Mouse (Mus musculus) ovary, adult 18-20 months (tissue): ENCODE measurements around the gene Apbb2.
A peak's percentile ranks its signal among the peaks of the same experiment; 100 is the strongest.
"Not testable (repeated sequence)": the region's sequence is repeated elsewhere in the genome, so short reads cannot be mapped to it uniquely, and the experiment has no call there.

ENCODE experiments used
- DNase-seq: peaks from one replicate; pipeline ENCODE4 v3.0.0; 2022; ENCODE audit warnings: low spot score, mixed read lengths

The Apbb2 gene

GRCm38 (mm10) chr5:66296116-66296515 lies 322.5 kb downstream of the Apbb2 start:
- no peak for DNase-seq

DNA sequence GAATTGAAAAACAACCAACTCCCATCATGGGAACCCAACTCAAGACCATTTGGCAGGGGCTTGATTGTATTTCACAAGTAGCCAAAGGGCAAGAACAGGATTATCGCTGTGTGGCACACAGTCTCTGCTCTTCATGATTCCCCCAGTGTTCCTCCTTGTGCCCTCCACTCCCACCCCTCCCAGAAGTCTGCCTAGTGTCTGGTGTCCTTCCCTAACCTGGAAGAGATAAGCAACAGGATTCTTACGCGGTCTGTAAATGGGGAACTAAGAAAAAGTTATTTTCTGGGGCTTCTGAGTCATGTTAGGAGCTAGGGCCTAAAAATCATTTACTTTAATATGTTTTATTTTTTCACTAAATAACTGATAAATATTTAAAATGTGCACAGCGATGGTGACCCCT lies 323.6 kb downstream of the Apbb2 start:
- DNase-seq: no peak

GRCm38 (mm10) chr5:66294106-66294625 lies 324.4 kb downstream of the Apbb2 start:
- no peak for DNase-seq

DNA sequence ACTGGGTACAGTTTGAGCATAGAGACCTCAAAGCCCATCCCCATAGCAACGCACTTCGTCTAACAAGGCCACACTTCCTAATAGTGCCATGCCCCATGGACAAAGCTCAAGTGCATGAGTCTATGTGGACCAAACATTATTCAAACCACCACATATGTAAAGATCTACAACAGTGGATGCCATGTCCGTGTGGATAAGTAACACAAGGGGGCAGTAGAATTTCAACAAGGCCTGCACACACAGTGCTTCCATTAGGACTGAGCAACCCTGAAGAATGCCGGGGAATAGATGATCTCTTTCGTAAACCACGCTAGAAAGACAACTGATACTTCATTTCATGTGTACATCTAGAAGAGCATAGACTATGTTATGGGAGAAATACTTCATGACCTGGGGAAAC lies 337.8 kb downstream of the Apbb2 start:
- no peak for DNase-seq

GRCm38 (mm10) chr5:66279650-66280049 lies 338.9 kb downstream of the Apbb2 start:
- DNase-seq: no peak

DNA sequence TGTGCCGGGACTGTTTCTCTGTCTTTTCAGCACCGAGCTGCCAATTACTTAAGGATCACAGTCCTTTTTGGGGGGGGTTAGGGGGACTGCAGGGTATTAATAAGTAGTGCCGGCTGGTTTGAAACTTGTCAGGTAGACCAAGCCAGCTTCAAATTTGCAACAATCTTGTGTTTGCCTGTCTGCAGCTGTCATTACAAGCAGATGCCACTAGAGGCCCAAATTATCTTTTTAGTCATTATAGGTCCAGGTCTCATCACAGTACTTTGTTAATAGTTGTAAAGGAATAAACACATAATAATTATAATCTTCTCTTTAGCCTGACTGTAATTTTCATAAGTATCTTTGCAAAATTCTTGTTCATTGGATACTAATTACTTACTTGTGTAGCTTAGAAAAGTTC lies 344.2 kb downstream of the Apbb2 start:
- no peak for DNase-seq

GRCm38 (mm10) chr5:66271141-66271540 lies 347.4 kb downstream of the Apbb2 start:
- DNase-seq: no peak

- DNase-seq: no peak
These were observed 349.0 kb downstream of the Apbb2 start for GRCm38 (mm10) chr5:66269616-66270015.

- DNase-seq: no peak
These were observed 355.2 kb downstream of the Apbb2 start for GRCm38 (mm10) chr5:66263398-66263797.

GRCm38 (mm10) chr5:66262475-66262874 lies 356.1 kb downstream of the Apbb2 start:
- no peak for DNase-seq

DNA sequence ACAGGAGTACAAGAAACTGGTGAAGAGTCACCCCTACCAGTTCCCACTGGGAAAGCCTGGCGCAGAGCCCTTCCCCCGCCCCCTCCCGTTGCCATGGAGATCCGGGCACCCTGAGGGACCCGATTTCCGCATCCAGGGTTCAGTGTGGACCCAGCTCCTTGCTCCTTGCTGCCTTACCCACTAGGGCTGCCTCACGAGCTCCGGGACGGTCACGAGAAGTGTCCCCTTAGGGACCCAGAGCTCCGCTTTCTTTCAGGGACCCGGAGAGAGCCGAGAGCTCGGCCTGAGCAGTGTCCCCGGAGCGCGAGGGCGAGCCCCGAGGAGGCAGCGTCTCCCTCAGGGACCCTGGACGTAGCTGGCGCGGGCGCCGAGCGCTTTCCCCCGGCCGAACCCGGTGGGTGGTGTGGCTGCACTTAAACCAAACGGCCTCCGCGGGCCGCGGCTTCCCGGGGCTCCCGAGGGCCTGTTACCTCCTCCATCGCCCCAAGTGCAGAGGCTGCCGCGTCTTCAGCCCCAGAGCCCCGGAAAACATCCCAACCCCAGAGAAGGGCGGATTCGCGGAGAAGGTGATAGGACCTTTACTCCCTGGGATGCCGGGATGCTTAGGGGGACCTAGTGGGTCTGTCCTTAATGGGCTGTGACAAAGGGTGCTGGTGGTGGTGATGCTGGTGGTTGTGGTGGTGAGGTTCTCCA lies 358.7 kb downstream of the Apbb2 start, which contains the start of gene Nsun7:
Gene Nsun7, plus strand, starts transcription at position 142 of the 693 bp plus-strand sequence.
- peak; percentile 71 for DNase-seq

DNA sequence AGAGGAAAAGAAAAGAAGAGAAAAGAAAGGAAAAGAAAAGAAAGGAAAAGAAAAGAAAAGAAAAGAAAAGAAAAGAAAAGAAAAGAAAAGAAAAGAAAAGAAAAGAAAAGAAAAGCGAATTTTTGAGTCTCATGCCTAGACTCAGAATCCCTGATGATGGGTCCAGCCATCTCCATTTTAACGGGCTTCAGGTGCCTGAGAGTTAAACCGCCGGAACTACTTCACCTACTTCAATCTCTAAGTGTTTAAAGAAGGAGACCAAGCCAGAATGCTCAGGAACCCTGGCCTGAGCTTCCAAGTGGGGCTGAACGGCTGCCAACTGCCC lies 359.2 kb downstream of the Apbb2 start:
- DNase-seq: not testable (repeated sequence)

GRCm38 (mm10) chr5:66259000-66259399 lies 359.6 kb downstream of the Apbb2 start:
- DNase-seq: no peak

DNA sequence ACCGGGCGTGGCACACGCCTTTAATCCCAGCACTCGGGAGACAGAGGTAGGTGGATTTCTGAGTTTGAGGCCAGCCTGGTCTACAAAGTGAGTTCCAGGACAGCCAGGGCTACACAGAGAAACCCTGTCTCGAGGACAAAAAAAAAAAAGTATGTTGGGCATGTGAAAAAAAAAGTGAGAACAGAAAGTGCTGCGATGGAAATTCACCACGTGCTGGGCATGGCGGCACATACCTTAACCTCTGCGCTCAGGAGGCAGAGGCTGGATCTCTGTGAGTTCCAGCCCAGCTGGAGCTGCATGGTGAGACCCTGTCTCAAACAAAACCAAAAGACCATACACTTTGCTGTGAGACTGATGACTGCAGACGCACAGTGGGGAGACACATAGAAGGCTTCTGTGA lies 363.5 kb downstream of the Apbb2 start:
- no peak for DNase-seq

DNA sequence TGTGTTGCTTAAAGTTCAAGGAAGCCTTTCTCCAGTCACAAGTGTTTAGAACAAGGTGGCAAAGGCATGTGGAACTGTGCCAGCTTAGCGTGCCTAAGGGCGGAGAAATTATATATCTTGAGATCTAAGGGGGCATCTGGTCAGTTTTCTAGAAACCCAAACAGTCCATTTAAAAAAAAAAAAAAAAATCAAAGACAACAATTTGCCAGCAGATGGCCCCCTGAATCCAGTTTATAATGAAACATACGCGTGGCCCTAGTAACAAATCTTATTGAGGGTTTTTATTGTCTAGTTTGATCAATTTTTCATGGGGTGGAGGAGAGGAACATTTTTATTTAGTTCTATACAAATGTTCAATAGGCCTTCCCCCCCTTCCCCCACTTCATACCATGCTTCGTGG lies 365.4 kb downstream of the Apbb2 start:
- DNase-seq: no peak
